Mouse (Mus musculus) lung, postnatal 0 days (tissue): Measurements from ENCODE around the gene Vps50.

Experiments
- CTCF ChIP-seq: IDR thresholded peaks from 2 replicates; pipeline ENCODE4 v1.5.1; 2016; ENCODE audit warnings: antibody characterized with exemption, mild to moderate bottlenecking
- EP300 ChIP-seq: IDR thresholded peaks from 2 replicates; pipeline ENCODE4 v1.6.1; 2016; ENCODE audit warnings: antibody characterized with exemption, mild to moderate bottlenecking, control low read depth

GRCm38 (mm10) chr6:3481705-3482104 lies 16.5 kb upstream of the Vps50 start:
- TF ChIP-seq CTCF (no peak), EP300 (no peak)
